Mouse (Mus musculus): Measurements from ENCODE around the gene Clnk.

Clnk gene

GRCm38 (mm10) chr5:38857591-38857990 is 19.0 kb downstream of the Clnk start:
- no peak for DNase-seq (ENCODE audit: low spot score)

GRCm38 (mm10) chr5:38850171-38850570 is 26.4 kb downstream of the Clnk start:
- DNase-seq (ENCODE audit: low spot score): no peak

GRCm38 (mm10) chr5:38845529-38845928 is 31.1 kb downstream of the Clnk start:
- DNase-seq (ENCODE audit: low spot score): no peak

- DNase-seq (ENCODE audit: low spot score): no peak
These were observed 32.3 kb downstream of the Clnk start for GRCm38 (mm10) chr5:38844312-38844711.

- no peak for DNase-seq (ENCODE audit: low spot score)
These were observed 36.6 kb downstream of the Clnk start for GRCm38 (mm10) chr5:38839981-38840380.

GRCm38 (mm10) chr5:38827310-38827709 is 49.3 kb downstream of the Clnk start:
- DNase-seq (ENCODE audit: low spot score): no peak

- DNase-seq (ENCODE audit: low spot score): no peak
These were observed 50.0 kb downstream of the Clnk start for GRCm38 (mm10) chr5:38826586-38826985.

GRCm38 (mm10) chr5:38824132-38824965 is 52.3 kb downstream of the Clnk start:
- no peak for DNase-seq (ENCODE audit: low spot score)

- DNase-seq (ENCODE audit: low spot score): no peak
These were observed 63.1 kb downstream of the Clnk start for GRCm38 (mm10) chr5:38813391-38814109.

GRCm38 (mm10) chr5:38812916-38813315 is 63.7 kb downstream of the Clnk start:
- no peak for DNase-seq (ENCODE audit: low spot score)

GRCm38 (mm10) chr5:38812386-38812785 is 64.2 kb downstream of the Clnk start:
- DNase-seq (ENCODE audit: low spot score): no peak

GRCm38 (mm10) chr5:38798910-38799309 is 77.7 kb downstream of the Clnk start:
- no peak for DNase-seq (ENCODE audit: low spot score)

- DNase-seq (ENCODE audit: low spot score): no peak
These were observed 81.5 kb downstream of the Clnk start for GRCm38 (mm10) chr5:38795139-38795538.

GRCm38 (mm10) chr5:38791116-38791515 is 85.5 kb downstream of the Clnk start:
- DNase-seq (ENCODE audit: low spot score): no peak

- DNase-seq (ENCODE audit: low spot score): no peak
These were observed 87.8 kb downstream of the Clnk start for GRCm38 (mm10) chr5:38788820-38789219.

GRCm38 (mm10) chr5:38787851-38788520 is 88.6 kb downstream of the Clnk start:
- no peak for DNase-seq (ENCODE audit: low spot score)

- DNase-seq (ENCODE audit: low spot score): no peak
These were observed 90.5 kb downstream of the Clnk start for GRCm38 (mm10) chr5:38786126-38786525.

- no peak for DNase-seq (ENCODE audit: low spot score)
These were observed 90.9 kb downstream of the Clnk start for GRCm38 (mm10) chr5:38785686-38786085.

- peak; percentile 61 for DNase-seq (ENCODE audit: low spot score)
These were observed 94.8 kb downstream of the Clnk start for GRCm38 (mm10) chr5:38781813-38782212.

GRCm38 (mm10) chr5:38780631-38781030 is 96.0 kb downstream of the Clnk start:
- DNase-seq (ENCODE audit: low spot score): no peak

GRCm38 (mm10) chr5:38780045-38780444 is 96.6 kb downstream of the Clnk start:
- no peak for DNase-seq (ENCODE audit: low spot score)

GRCm38 (mm10) chr5:38775500-38775899 is 101.1 kb downstream of the Clnk start:
- DNase-seq (ENCODE audit: low spot score): no peak

GRCm38 (mm10) chr5:38754950-38755349 is 121.7 kb downstream of the Clnk start:
- peak; percentile 2 for DNase-seq (ENCODE audit: low spot score)
